In the genomic region with DNA sequence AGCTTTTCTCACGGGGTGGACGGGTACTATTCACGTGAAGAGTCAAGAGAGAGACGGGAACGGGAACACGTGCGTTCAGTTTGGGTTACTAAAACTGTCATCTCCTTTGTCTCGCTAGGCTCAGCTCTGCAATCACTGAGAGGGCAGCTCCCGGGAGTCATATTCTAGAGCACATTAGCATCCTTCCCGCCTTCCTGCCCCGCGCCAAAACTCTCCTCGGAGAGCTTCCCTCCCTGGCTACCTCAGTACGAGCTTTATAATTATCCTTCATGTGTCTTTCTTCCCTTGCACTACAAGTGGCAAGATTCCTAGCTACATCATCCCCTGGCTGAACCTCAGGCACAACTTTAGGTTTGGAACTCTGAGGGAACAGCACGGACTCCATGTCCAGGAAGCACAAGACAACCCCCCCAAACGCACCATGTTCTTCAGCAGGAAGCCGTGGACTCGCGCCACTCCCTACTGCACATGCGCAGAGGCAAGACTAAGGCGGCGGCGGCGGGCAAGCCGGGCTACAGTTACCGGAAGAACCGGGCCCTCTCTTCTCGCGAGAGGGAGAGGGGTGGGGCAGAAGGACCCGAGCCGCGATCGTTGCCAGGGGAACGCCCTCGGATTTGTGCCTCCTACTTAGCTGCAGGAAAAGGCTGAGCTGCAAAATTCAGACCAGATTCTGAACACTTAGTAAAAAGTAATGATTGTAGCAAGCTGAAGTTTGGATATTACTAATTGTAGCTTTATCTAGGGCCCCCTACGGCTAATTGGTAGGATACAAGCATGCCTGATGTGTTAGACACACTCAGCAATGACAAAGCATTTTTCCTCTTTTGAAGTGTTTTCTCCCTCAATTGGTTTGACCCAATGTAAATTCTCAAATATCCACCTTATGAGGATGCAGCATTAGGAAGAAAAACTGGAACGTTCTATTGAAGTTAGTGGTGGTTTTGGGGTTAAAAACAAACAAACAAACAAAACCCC, we compare ENCODE assay signal across 8 mouse cellular contexts. TPM values are rescaled to one million over a fixed set of nuclear protein-coding genes. Genes with fewer than 3 reads are reported as not detected.
DNase-seq lines count a peak whose midpoint lies in the region; ATAC-seq and TF ChIP-seq lines count a peak whose summit lies in the region.

Tmem209 (minus strand) TSS at position 519 of the 975 bp plus-strand sequence.
Ssmem1 (plus strand) TSS at position 585 of the 975 bp plus-strand sequence.

- ATAC-seq in erythroid progenitor cell, adult 5-6 weeks (replicated peaks; ENCODE audit: low FRiP score, poor library complexity, severe bottlenecking): peak; percentile 98
- ATAC-seq in heart, embryonic 12.5 days (ENCODE audit: insufficient number of reproducible peaks, low FRiP score): peak; percentile 99
- ATAC-seq in kidney, postnatal 0 days (replicated peaks; ENCODE audit: low FRiP score, low read depth): peak; percentile 98
- peak; percentile 98 for ATAC-seq in liver, embryonic 11.5 days (replicated peaks; ENCODE audit: low FRiP score)
- ATAC-seq in stomach, embryonic 14.5 days (ENCODE audit: insufficient number of reproducible peaks, insufficient read depth, low FRiP score, low read depth): peak; percentile 97

- H3K36me3 ChIP-seq in heart, embryonic 12.5 days: peaks cover 26% of the 10 kb centered on the region
- H3K36me3 ChIP-seq in kidney, postnatal 0 days (ENCODE audit: insufficient read depth, low read length): peaks cover 13% of the 10 kb centered on the region
- H3K36me3 ChIP-seq in liver, embryonic 11.5 days (ENCODE audit: control insufficient read depth, insufficient read depth, low read length): peaks cover 20% of the 10 kb centered on the region
- H3K36me3 ChIP-seq in stomach, embryonic 14.5 days (ENCODE audit: control insufficient read depth, insufficient read depth, low read length): peaks cover 18% of the 10 kb centered on the region

- peak within 1 kb of the TSS; percentile 98 for H3K27ac ChIP-seq in heart, embryonic 12.5 days (ENCODE audit: poor library complexity, severe bottlenecking)
- peak within 1 kb of the TSS; percentile 95 for H3K27ac ChIP-seq in kidney, postnatal 0 days
- H3K27ac ChIP-seq in liver, embryonic 11.5 days (ENCODE audit: low read depth, low read length): peak within 1 kb of the TSS; percentile 94
- H3K27ac ChIP-seq in stomach, embryonic 14.5 days (ENCODE audit: low read length): peak within 1 kb of the TSS; percentile 98

- no peaks in the 10 kb centered on the region for H3K9me3 ChIP-seq in heart, embryonic 12.5 days (replicated peaks)
- no peaks in the 10 kb centered on the region; the same call in 1 of the 2 replicates for H3K9me3 ChIP-seq in kidney, postnatal 0 days (replicated peaks; ENCODE audit: low read length)
- no peaks in the 10 kb centered on the region for H3K9me3 ChIP-seq in liver, embryonic 11.5 days (ENCODE audit: control insufficient read depth, low read length)
- no peaks in the 10 kb centered on the region for H3K9me3 ChIP-seq in stomach, embryonic 14.5 days (ENCODE audit: control insufficient read depth, low read depth, low read length)

- H3K4me2 ChIP-seq in heart, embryonic 12.5 days: peak within 1 kb of the TSS; percentile 67
- peak within 1 kb of the TSS; percentile 65 for H3K4me2 ChIP-seq in kidney, postnatal 0 days (ENCODE audit: low read length)
- H3K4me2 ChIP-seq in liver, embryonic 11.5 days: peak within 1 kb of the TSS; percentile 69
- H3K4me2 ChIP-seq in stomach, embryonic 14.5 days (replicated peaks; ENCODE audit: low read depth, low read length): peak within 1 kb of the TSS; percentile 44

- H3K27me3 ChIP-seq in heart, embryonic 12.5 days (replicated peaks): no peaks in the 10 kb centered on the region
- H3K27me3 ChIP-seq in kidney, postnatal 0 days (ENCODE audit: insufficient read depth, low read length): no peaks in the 10 kb centered on the region
- H3K27me3 ChIP-seq in liver, embryonic 11.5 days (replicated peaks; ENCODE audit: control insufficient read depth, insufficient read depth, low read length): no peaks in the 10 kb centered on the region
- H3K27me3 ChIP-seq in stomach, embryonic 14.5 days (ENCODE audit: control insufficient read depth, insufficient read depth, low read length): no peaks in the 10 kb centered on the region

- whole genome bisulfite sequencing in heart, embryonic 12.5 days: under 1% methylated on average over 37 of the region's 37 CpGs
- WGBS in kidney, postnatal 0 days: under 1% methylated on average over 37 of the region's 37 CpGs
- under 1% methylated on average over 37 of the region's 37 CpGs for WGBS in liver, embryonic 11.5 days
- WGBS in stomach, embryonic 14.5 days: under 1% methylated on average over 37 of the region's 37 CpGs

- no peak; the same call in 1 of the 2 replicates for TF ChIP-seq CTCF in kidney, postnatal 0 days (IDR thresholded peaks at IDR 0.05; ENCODE audit: low read depth)

- DNase-seq in CD4-positive helper T cell, adult 2 months (ENCODE audit: low read depth, low spot score): peak; percentile 98
- DNase-seq in brain, embryonic 18.5 days (ENCODE audit: low read depth, low spot score): peak; percentile 96
- DNase-seq in kidney, postnatal 0 days (ENCODE audit: low spot score): peak; percentile 100
- DNase-seq in liver, embryonic 11.5 days (ENCODE audit: low spot score): peak; percentile 99
- DNase-seq in naive thymus-derived CD4-positive, alpha-beta T cell, adult 2 months (ENCODE audit: low read depth): peak; percentile 98

- H3K4me3 ChIP-seq in heart, embryonic 12.5 days: peak within 1 kb of the TSS; percentile 64
- peak within 1 kb of the TSS; percentile 48 for H3K4me3 ChIP-seq in kidney, postnatal 0 days (replicated peaks; ENCODE audit: low read depth, low read length)
- H3K4me3 ChIP-seq in liver, embryonic 11.5 days (ENCODE audit: low read depth, low read length): peak within 1 kb of the TSS; percentile 78
- peak within 1 kb of the TSS; percentile 46 for H3K4me3 ChIP-seq in stomach, embryonic 14.5 days (ENCODE audit: low read depth, low read length)

- peaks cover 20% of the 10 kb centered on the region for H3K4me1 ChIP-seq in heart, embryonic 12.5 days (replicated peaks)
- peaks cover 12% of the 10 kb centered on the region for H3K4me1 ChIP-seq in kidney, postnatal 0 days (replicated peaks; ENCODE audit: insufficient read depth, low read length)
- peaks cover 13% of the 10 kb centered on the region for H3K4me1 ChIP-seq in liver, embryonic 11.5 days (replicated peaks; ENCODE audit: control insufficient read depth, insufficient read depth, low read length)
- peaks cover 12% of the 10 kb centered on the region for H3K4me1 ChIP-seq in stomach, embryonic 14.5 days (ENCODE audit: control insufficient read depth, insufficient read depth, low read length)

- peak within 1 kb of the TSS; percentile 83 for H3K9ac ChIP-seq in heart, embryonic 12.5 days
- H3K9ac ChIP-seq in kidney, postnatal 0 days (ENCODE audit: low read depth, low read length): peak within 1 kb of the TSS; percentile 68
- peak within 1 kb of the TSS; percentile 97 for H3K9ac ChIP-seq in liver, embryonic 11.5 days (ENCODE audit: low read depth, low read length)
- peak within 1 kb of the TSS; percentile 78 for H3K9ac ChIP-seq in stomach, embryonic 14.5 days (replicated peaks; ENCODE audit: low read depth, low read length)

RNA-seq across cellular contexts. Expression of gene Tmem209, which starts in this region (rescaled TPM):
- 54.5 and 55.5 TPM in 2 replicates for total RNA-seq in erythroid progenitor cell, adult 5-6 weeks (2015; ENCODE audit: low replicate concordance)
- total RNA-seq in erythroid progenitor cell, adult 5-6 weeks (2017; ENCODE audit: low replicate concordance): 47.7 and 61.2 TPM in 2 replicates
- 27.5 and 31.1 TPM in 2 replicates for polyA plus RNA-seq in heart, embryonic 12.5 days (2016; fragmentation: Nextera tagmentation; extraction: Ambion mirVana)
- 25.9 and 27.4 TPM in 2 replicates for polyA plus RNA-seq in kidney, postnatal 0 days (2015; fragmentation: Nextera tagmentation; extraction: Ambion mirVana)
- polyA plus RNA-seq in liver, embryonic 11.5 days (2014; fragmentation: Nextera tagmentation; extraction: Ambion mirVana): 44.2 and 49.2 TPM in 2 replicates
- polyA plus RNA-seq in stomach, embryonic 14.5 days (2014; fragmentation: Nextera tagmentation; extraction: Ambion mirVana): 39.8 and 45.0 TPM in 2 replicates

RNA-seq across cellular contexts. Expression of gene Ssmem1, which starts in this region (rescaled TPM):
- not detected in 2 replicates for total RNA-seq in erythroid progenitor cell, adult 5-6 weeks (2015; ENCODE audit: low replicate concordance)
- not detected in 2 replicates for total RNA-seq in erythroid progenitor cell, adult 5-6 weeks (2017; ENCODE audit: low replicate concordance)
- 0.17 and 0.26 TPM in 2 replicates for polyA plus RNA-seq in heart, embryonic 12.5 days (2016; fragmentation: Nextera tagmentation; extraction: Ambion mirVana)
- polyA plus RNA-seq in kidney, postnatal 0 days (2015; fragmentation: Nextera tagmentation; extraction: Ambion mirVana): 0.19 and 0.30 TPM in 2 replicates
- 0.18 TPM in 1 of 2 replicates, not detected in the other for polyA plus RNA-seq in liver, embryonic 11.5 days (2014; fragmentation: Nextera tagmentation; extraction: Ambion mirVana)
- polyA plus RNA-seq in stomach, embryonic 14.5 days (2014; fragmentation: Nextera tagmentation; extraction: Ambion mirVana): 0.52 TPM in 1 of 2 replicates, not detected in the other

Comparison
In these comparisons a context has a peak if more than half of its experiments do, and no peak if none do; other contexts are left out.
1. Peak in every context shown above with its lines: DNase-seq, ATAC-seq, H3K4me3 ChIP-seq and H3K27ac ChIP-seq.